Mouse (Mus musculus) liver, postnatal 0 days (tissue): ENCODE results near the gene Gm30083.

Source experiments
- CTCF ChIP-seq: sonication (generic); IDR thresholded peaks from 2 replicates; pipeline ENCODE4 v1.5.1; 2016; ENCODE audit warnings: antibody characterized with exemption, low read depth
- EP300 ChIP-seq: IDR thresholded peaks from 2 replicates; pipeline ENCODE4 v1.6.1; 2016; ENCODE audit warnings: antibody characterized with exemption, low read depth, mild to moderate bottlenecking

GRCm38 (mm10) chr14:33997427-33997826 is 17.6 kb downstream of the Gm30083 start:
- TF ChIP-seq EP300, result no peak
- TF ChIP-seq CTCF, result no peak
